ENCODE assay signal across 8 mouse cellular contexts in the genomic region with DNA sequence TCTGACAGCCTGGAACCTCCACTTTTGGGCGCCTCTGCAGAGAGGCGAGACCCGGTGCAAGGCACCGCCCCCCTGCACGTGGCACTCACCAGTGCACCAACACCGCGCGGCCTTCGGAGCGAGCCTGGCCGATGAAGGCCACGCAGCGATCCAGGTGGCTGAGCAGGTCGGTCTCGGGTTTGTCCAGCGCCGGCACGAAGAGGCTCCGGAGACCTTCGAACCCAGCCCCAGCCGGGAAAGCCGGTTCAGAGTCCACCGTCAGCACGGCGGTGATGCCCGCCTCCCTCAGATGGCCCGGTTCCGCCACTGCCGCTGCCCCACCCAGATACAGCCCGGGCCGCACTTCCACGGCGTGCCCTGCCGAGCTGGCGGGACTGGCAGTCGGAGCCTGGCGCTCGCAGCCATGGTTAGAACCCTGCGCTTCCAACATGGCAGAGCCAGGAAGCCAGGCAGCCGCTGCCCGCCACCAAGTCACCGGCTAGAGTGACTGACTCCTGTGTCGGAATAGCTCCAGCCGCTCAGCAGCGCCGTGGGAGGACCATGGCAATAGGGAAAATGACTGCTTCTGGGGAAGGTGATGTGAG. TPM values are rescaled to one million over a fixed set of nuclear protein-coding genes. Genes with fewer than 3 reads are reported as not detected.
DNase-seq lines count a peak whose midpoint lies in the region; ATAC-seq and TF ChIP-seq lines count a peak whose summit lies in the region.

A gene (plus strand): TSS at position 88 of the 584 bp plus-strand sequence.
A gene (minus strand): TSS at position 563 of the 584 bp plus-strand sequence.

- peaks cover 6% of the 10 kb centered on the region for H3K4me1 ChIP-seq in lung, embryonic 16.5 days (replicated peaks; ENCODE audit: control insufficient read depth, insufficient read depth, low read length)
- H3K4me1 ChIP-seq in thymus, adult 2 months (replicated peaks; ENCODE audit: control insufficient read depth, insufficient read depth, low read length): peaks cover 7% of the 10 kb centered on the region

- H3K27me3 ChIP-seq in lung, embryonic 16.5 days (ENCODE audit: control insufficient read depth, insufficient read depth, low read depth, low read length): no peaks in the 10 kb centered on the region
- H3K27me3 ChIP-seq in thymus, adult 2 months (ENCODE audit: control insufficient read depth, insufficient read depth, low read length): no peaks in the 10 kb centered on the region

- H3K9ac ChIP-seq in lung, embryonic 16.5 days (ENCODE audit: low read length): peak within 1 kb of the TSS; percentile 96

- 0 out of 2 replicates have a peak, but pooled peaks have one; percentile 67 for TF ChIP-seq CTCF in thymus, adult 2 months (IDR thresholded peaks at IDR 0.05; ENCODE audit: borderline replicate concordance, control insufficient read depth, extremely low read depth, insufficient read depth, low read length, poor library complexity)

- peak within 1 kb of the TSS; percentile 82 for H3K27ac ChIP-seq in lung, embryonic 16.5 days (ENCODE audit: low read length)
- no peak within 1 kb of the TSS for H3K27ac ChIP-seq in thymus, adult 2 months (ENCODE audit: control insufficient read depth, insufficient read depth, low read length)

- DNase-seq in Muller cell, postnatal 12 days (ENCODE audit: inconsistent ontology term): peak; percentile 88
- DNase-seq in cerebellum, adult 9-11 months: peak; percentile 88
- DNase-seq in layer of hippocampus, adult 9-11 months: peak; percentile 93
- DNase-seq in ovary, adult 18-20 months (ENCODE audit: low spot score): peak; percentile 82
- peak; percentile 83 for DNase-seq in thymus, adult 2 months

- 0 out of 2 replicates have a peak, but pooled peaks have one; percentile 36 for TF ChIP-seq POLR2A in thymus, adult 2 months (IDR thresholded peaks at IDR 0.05; ENCODE audit: control insufficient read depth, extremely low read depth, insufficient read depth, low read length, poor library complexity)

- peak within 1 kb of the TSS; percentile 98 for H3K4me3 ChIP-seq in lung, embryonic 16.5 days (ENCODE audit: low read length)
- peak within 1 kb of the TSS; percentile 91 for H3K4me3 ChIP-seq in thymus, adult 2 months (ENCODE audit: control insufficient read depth, insufficient read depth, low read length)

- 0% methylated on average over 46 of the region's 46 CpGs for WGBS in lung, embryonic 16.5 days
- under 1% methylated on average over 46 of the region's 46 CpGs for WGBS in thymus, adult 2 months

- ATAC-seq in frontal cortex, adult (ENCODE audit: low TSS enrichment): peak; percentile 100
- peak; percentile 99 for ATAC-seq in hematopoietic stem cell, adult 5-6 weeks (replicated peaks in 1 of 2; ENCODE audit: insufficient read depth in 1 of 2, low FRiP score in 2 of 2, low TSS enrichment in 1 of 2, low read depth in 1 of 2, poor library complexity in 2 of 2, severe bottlenecking in 2 of 2)
- peak; percentile 94 for ATAC-seq in lung, embryonic 16.5 days (ENCODE audit: low read depth)

- no peaks in the 10 kb centered on the region for H3K9me3 ChIP-seq in lung, embryonic 16.5 days (ENCODE audit: control insufficient read depth, low read length)

- peaks cover 5% of the 10 kb centered on the region; the same call in 1 of the 2 replicates for H3K36me3 ChIP-seq in lung, embryonic 16.5 days (ENCODE audit: control insufficient read depth, insufficient read depth, low read length)
- no peaks in the 10 kb centered on the region for H3K36me3 ChIP-seq in thymus, adult 2 months (ENCODE audit: control insufficient read depth, insufficient read depth, low read length)

- H3K4me2 ChIP-seq in lung, embryonic 16.5 days (ENCODE audit: low read depth, low read length): peak within 1 kb of the TSS; percentile 92

RNA-seq across cellular contexts. Expression of the first gene that starts in this region (rescaled TPM):
- 1.8 TPM in 1 of 2 replicates, not detected in the other for total RNA-seq in hematopoietic stem cell, adult 5-6 weeks (2017)
- polyA plus RNA-seq in lung, embryonic 16.5 days (2015; fragmentation: Nextera tagmentation; extraction: Ambion mirVana): 0.20 TPM in 1 of 2 replicates, not detected in the other
- 0.26 and 0.46 TPM in 2 replicates for polyA plus RNA-seq in thymus, adult 2 months (2012; rRNA removed)

RNA-seq across cellular contexts. Expression of the second gene that starts in this region (rescaled TPM):
- total RNA-seq in hematopoietic stem cell, adult 5-6 weeks (2017): 10.8 and 18.7 TPM in 2 replicates
- polyA plus RNA-seq in lung, embryonic 16.5 days (2015; fragmentation: Nextera tagmentation; extraction: Ambion mirVana): 29.2 and 34.7 TPM in 2 replicates
- 17.7 and 19.3 TPM in 2 replicates for polyA plus RNA-seq in thymus, adult 2 months (2012; rRNA removed)
